Mouse (Mus musculus) hindbrain, embryonic 16.5 days (tissue): ENCODE measurements around the gene Rap1a. TPM values are rescaled to one million over a fixed set of nuclear protein-coding genes. Genes with fewer than 3 reads are reported as not detected.

ENCODE experiments used
- ATAC-seq: fragments of 200-750 bp; cut with Nextera tagmentation; 2 replicates; pipeline ENCODE4 v1.8.0; 2017; ENCODE audit warnings: moderate TSS enrichment, moderate library complexity
- H3K27ac ChIP-seq: fragments of 300-500 bp; sonication (generic); 2 replicates; pipeline ENCODE4 v1.5.1; 2014; ENCODE audit warnings: low read depth, mild to moderate bottlenecking, control low read depth, low read length, moderate library complexity
- H3K27me3 ChIP-seq: fragments of 300-500 bp; sonication (generic); replicated peaks from 2 replicates; pipeline ENCODE4 v1.6.1; 2014; ENCODE audit warnings: low read length; ENCODE audit not compliant: control insufficient read depth, insufficient read depth
- H3K36me3 ChIP-seq: fragments of 300-500 bp; sonication (generic); 2 replicates; pipeline ENCODE4 v1.6.1; 2014; ENCODE audit warnings: mild to moderate bottlenecking, low read length, moderate library complexity, mixed read lengths; ENCODE audit not compliant: control insufficient read depth, insufficient read depth
- H3K4me1 ChIP-seq: fragments of 300-500 bp; sonication (generic); 2 replicates; pipeline ENCODE4 v1.6.1; 2014; ENCODE audit warnings: low read depth, low read length; ENCODE audit not compliant: control insufficient read depth, insufficient read depth
- H3K4me2 ChIP-seq: fragments of 300-500 bp; sonication (generic); 2 replicates; pipeline ENCODE4 v1.6.1; 2014; ENCODE audit warnings: mild to moderate bottlenecking, low read length, control low read depth, moderate library complexity
- H3K4me3 ChIP-seq: fragments of 300-500 bp; sonication (generic); 2 replicates; pipeline ENCODE4 v1.5.1; 2014; ENCODE audit warnings: mild to moderate bottlenecking, low read length, control low read depth, moderate library complexity
- H3K9ac ChIP-seq: fragments of 300-500 bp; sonication (generic); 2 replicates; pipeline ENCODE4 v1.6.1; 2014; ENCODE audit warnings: low read depth, mild to moderate bottlenecking, control low read depth, low read length, moderate library complexity
- H3K9me3 ChIP-seq: fragments of 300-500 bp; sonication (generic); 2 replicates; pipeline ENCODE4 v1.6.1; 2014; ENCODE audit warnings: mild to moderate bottlenecking, low read length, moderate library complexity; ENCODE audit not compliant: control insufficient read depth
- WGBS: fragments of 180-500 bp; shearing (Covaris S2); extraction: QIAGEN DNeasy Blood & Tissue Kit; methylation state at CpG from one replicate; pipeline ENCODE4 v1.1.7; 2014; 5-methylcytosine and 5-hydroxymethylcytosine counted together
- polyA plus RNA-seq: library from polyadenylated mRNA; unstranded; fragments of >200 nt; fragmentation: Nextera tagmentation; extraction: Ambion mirVana; gene quantifications from 2 replicates; pipeline ENCODE4 v1.2.1, GENCODE M21; 2015

Gene Rap1a
- polyA plus RNA-seq, 1 experiment from 2014 or later = 79.2 TPM

GRCm38 (mm10) chr3:105735285-105735684, 65.9 kb downstream of the Rap1a start:
- Histone ChIP-seq H3K9me3 (no peaks in the 10 kb centered on the region), H3K4me2 (no peak overlapping the region), H3K27me3 (no peaks in the 10 kb centered on the region), H3K27ac (no peak overlapping the region), H3K36me3 (peaks cover 14% of the 10 kb centered on the region), H3K4me3 (no peak overlapping the region), H3K4me1 (no peaks in the 10 kb centered on the region), H3K9ac (no peak overlapping the region)
- ATAC-seq = no peak

DNA sequence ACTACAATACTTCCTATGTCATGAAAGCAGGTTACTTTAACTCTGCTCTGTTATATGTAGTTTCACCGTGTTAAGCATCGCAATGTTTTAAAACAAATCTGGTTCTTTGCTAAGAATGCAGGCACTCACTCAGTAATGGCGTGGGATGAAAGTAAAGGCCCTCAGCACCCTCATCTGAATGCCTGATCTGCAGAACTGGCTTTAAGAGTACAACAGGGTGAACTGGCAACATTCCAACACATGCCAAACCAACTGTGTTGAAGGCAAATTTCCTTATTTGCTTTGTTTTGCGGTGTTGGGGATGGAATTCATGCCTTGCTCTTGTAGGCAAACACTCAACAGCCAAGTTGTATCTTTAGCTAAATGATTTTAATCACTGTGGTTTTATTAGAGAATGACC, 67.6 kb downstream of the Rap1a start:
- Histone ChIP-seq H3K4me3 (no peak overlapping the region), H3K9ac (no peak overlapping the region), H3K27ac (no peak overlapping the region), H3K27me3 (no peaks in the 10 kb centered on the region), H3K4me1 (no peaks in the 10 kb centered on the region), H3K36me3 (peaks cover 15% of the 10 kb centered on the region), H3K4me2 (no peak overlapping the region), H3K9me3 (no peaks in the 10 kb centered on the region)
- ATAC-seq = no peak
- WGBS = 84% methylated on average over 4 of the region's 4 CpGs

DNA sequence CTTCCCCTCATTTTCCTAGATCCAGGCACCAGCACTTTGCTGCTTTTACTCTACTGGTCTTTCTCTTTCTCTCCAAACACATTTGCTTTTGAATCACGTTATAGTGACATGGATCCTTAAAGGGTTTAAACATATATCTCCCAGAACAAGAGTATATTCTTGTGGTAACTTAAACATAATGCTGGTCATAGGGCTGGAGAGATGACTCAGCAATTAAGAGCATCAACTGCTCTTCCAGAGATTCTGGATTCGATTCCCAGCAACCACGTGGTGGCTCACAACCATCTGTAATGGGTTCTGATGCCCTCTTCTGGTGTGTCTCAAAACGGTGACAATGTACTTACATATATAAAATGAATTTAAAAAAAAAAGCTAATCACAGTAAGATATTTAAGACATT, 68.8 kb downstream of the Rap1a start:
- Histone ChIP-seq H3K9ac (no peak overlapping the region), H3K27ac (no peak overlapping the region), H3K4me2 (no peak overlapping the region), H3K4me1 (no peaks in the 10 kb centered on the region), H3K36me3 (peaks cover 11% of the 10 kb centered on the region), H3K9me3 (no peaks in the 10 kb centered on the region), H3K27me3 (no peaks in the 10 kb centered on the region), H3K4me3 (no peak overlapping the region)
- WGBS = 92% methylated on average over 4 of the region's 4 CpGs
- no peak for ATAC-seq

GRCm38 (mm10) chr3:105726037-105726436, 75.1 kb downstream of the Rap1a start:
- Histone ChIP-seq H3K9ac (no peak overlapping the region), H3K4me1 (no peaks in the 10 kb centered on the region), H3K4me3 (no peak overlapping the region), H3K4me2 (no peak overlapping the region), H3K27ac (no peak overlapping the region), H3K27me3 (no peaks in the 10 kb centered on the region), H3K9me3 (no peaks in the 10 kb centered on the region), H3K36me3 (peaks cover 7% of the 10 kb centered on the region)
- no peak for ATAC-seq
- WGBS = 5% methylated on average over 1 of the region's 1 CpGs

DNA sequence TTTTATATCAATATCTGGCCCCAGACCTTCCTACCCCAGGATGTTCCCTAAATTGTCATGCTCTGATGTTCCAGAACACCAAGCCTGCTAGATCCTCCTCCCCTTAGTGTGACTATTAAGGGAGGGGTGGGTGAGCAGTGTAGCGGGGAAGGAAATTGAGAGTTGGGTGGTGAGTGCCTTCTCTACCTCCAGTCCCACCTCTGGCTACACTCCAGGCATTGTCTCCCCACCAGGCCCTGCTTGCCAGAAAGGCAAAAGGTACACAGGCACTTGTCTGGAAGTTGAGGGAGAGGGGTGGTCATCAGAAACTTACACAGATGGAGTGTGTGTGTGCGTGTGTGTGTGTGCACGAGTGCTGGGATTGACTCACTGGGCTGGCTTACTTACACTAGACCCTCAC, 78.6 kb downstream of the Rap1a start:
- Histone ChIP-seq H3K27me3 (no peaks in the 10 kb centered on the region), H3K27ac (no peak overlapping the region), H3K4me2 (no peak overlapping the region), H3K4me3 (no peak overlapping the region), H3K36me3 (no peaks in the 10 kb centered on the region), H3K9ac (no peak overlapping the region), H3K4me1 (peaks cover 8% of the 10 kb centered on the region), H3K9me3 (no peaks in the 10 kb centered on the region)
- WGBS = 87% methylated on average over 3 of the region's 3 CpGs
- ATAC-seq = no peak

- Histone ChIP-seq H3K4me1 (peaks cover 8% of the 10 kb centered on the region), H3K9me3 (no peaks in the 10 kb centered on the region), H3K4me2 (no peak overlapping the region), H3K36me3 (no peaks in the 10 kb centered on the region), H3K4me3 (no peak overlapping the region), H3K9ac (no peak overlapping the region), H3K27ac (no peak overlapping the region), H3K27me3 (no peaks in the 10 kb centered on the region)
- WGBS = 81% methylated on average over 2 of the region's 2 CpGs
- ATAC-seq = no peak; the same call in 1 of the 2 replicates
Measured at GRCm38 (mm10) chr3:105721681-105722201, 79.4 kb downstream of the Rap1a start.

DNA sequence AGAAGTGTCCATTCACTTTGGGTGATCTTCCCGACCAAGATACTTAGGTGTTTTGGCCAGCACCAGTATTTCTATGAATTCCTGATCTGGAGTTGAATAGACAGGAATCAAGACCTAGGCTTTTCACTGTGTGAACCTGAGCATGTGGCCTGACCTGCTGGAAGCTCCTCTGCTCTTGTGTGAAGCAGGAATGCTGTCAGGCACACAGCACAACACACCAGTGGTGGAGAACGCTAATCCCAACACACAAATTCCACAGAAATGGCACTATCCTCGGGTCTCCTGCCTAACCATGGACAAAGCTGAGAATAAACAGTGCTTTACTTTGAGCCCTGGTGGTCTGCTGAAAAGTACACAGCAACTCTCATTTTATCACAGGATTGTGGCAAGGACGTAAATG, 80.6 kb downstream of the Rap1a start:
- Histone ChIP-seq H3K27ac (no peak overlapping the region), H3K4me3 (no peak overlapping the region), H3K36me3 (no peaks in the 10 kb centered on the region), H3K27me3 (no peaks in the 10 kb centered on the region), H3K9me3 (no peaks in the 10 kb centered on the region), H3K9ac (no peak overlapping the region), H3K4me2 (no peak overlapping the region), H3K4me1 (peaks cover 8% of the 10 kb centered on the region)
- 82% methylated on average over 4 of the region's 4 CpGs for WGBS
- ATAC-seq = no peak

- Histone ChIP-seq H3K9ac (no peak overlapping the region), H3K36me3 (no peaks in the 10 kb centered on the region), H3K4me2 (no peak overlapping the region), H3K4me1 (peaks cover 8% of the 10 kb centered on the region), H3K27ac (no peak overlapping the region), H3K27me3 (no peaks in the 10 kb centered on the region), H3K9me3 (no peaks in the 10 kb centered on the region), H3K4me3 (no peak overlapping the region)
- ATAC-seq = no peak
- WGBS = 75% methylated on average over 4 of the region's 4 CpGs
Measured at GRCm38 (mm10) chr3:105719979-105720378, 81.2 kb downstream of the Rap1a start.

- no peak overlapping the region for H3K27ac ChIP-seq
Measured at GRCm38 (mm10) chr3:105718746-105719145, 82.4 kb downstream of the Rap1a start.

More at GRCm38 (mm10) chr3:105718746-105719145, 82.4 kb downstream of the Rap1a start:
- WGBS = 56% methylated on average over 4 of the region's 4 CpGs
- Histone ChIP-seq H3K4me2 (no peak overlapping the region), H3K4me1 (peaks cover 14% of the 10 kb centered on the region), H3K36me3 (no peaks in the 10 kb centered on the region), H3K9me3 (no peaks in the 10 kb centered on the region), H3K4me3 (no peak overlapping the region), H3K27me3 (no peaks in the 10 kb centered on the region), H3K9ac (no peak overlapping the region)
- ATAC-seq = no peak
